Mouse (Mus musculus): ENCODE measurements at regions not wholly inside any gene's neighbourhood (a gene's known extent, or its start where the extent isn't known, plus 50 kb on each side); places are given as distances from the start of the nearest gene placed in this dataset.

GRCm38 (mm10) chr8:128559004-128559662 is 126.3 kb upstream of the Itgb1 start:
- DNase-seq (ENCODE audit: low read depth) = no peak
- no peak for TF ChIP-seq POLR2A (IDR thresholded peaks at IDR 0.05; ENCODE audit: borderline replicate concordance, extremely low read depth, insufficient read depth, insufficient read length, poor library complexity, severe bottlenecking)
- TF ChIP-seq CTCF (IDR thresholded peaks at IDR 0.05; ENCODE audit: borderline replicate concordance, extremely low read depth, insufficient read depth, insufficient read length) = no peak

GRCm38 (mm10) chr8:128560418-128560817 is 125.0 kb upstream of the Itgb1 start:
- TF ChIP-seq CTCF (IDR thresholded peaks at IDR 0.05; ENCODE audit: borderline replicate concordance, extremely low read depth, insufficient read depth, insufficient read length) = no peak
- no peak for TF ChIP-seq POLR2A (IDR thresholded peaks at IDR 0.05; ENCODE audit: borderline replicate concordance, extremely low read depth, insufficient read depth, insufficient read length, poor library complexity, severe bottlenecking)
- DNase-seq (ENCODE audit: low read depth) = no peak

GRCm38 (mm10) chr8:128561016-128561415 is 124.4 kb upstream of the Itgb1 start:
- DNase-seq (ENCODE audit: low read depth) = no peak
- TF ChIP-seq POLR2A (IDR thresholded peaks at IDR 0.05; ENCODE audit: borderline replicate concordance, extremely low read depth, insufficient read depth, insufficient read length, poor library complexity, severe bottlenecking) (no peak), CTCF (IDR thresholded peaks at IDR 0.05; ENCODE audit: borderline replicate concordance, extremely low read depth, insufficient read depth, insufficient read length) (no peak)

- no peak for TF ChIP-seq POLR2A (IDR thresholded peaks at IDR 0.05; ENCODE audit: borderline replicate concordance, extremely low read depth, insufficient read depth, insufficient read length, poor library complexity, severe bottlenecking)
- TF ChIP-seq CTCF (IDR thresholded peaks at IDR 0.05; ENCODE audit: borderline replicate concordance, extremely low read depth, insufficient read depth, insufficient read length) = no peak
- no peak for DNase-seq (ENCODE audit: low read depth)
Observed at GRCm38 (mm10) chr8:128562625-128563024, 122.8 kb upstream of the Itgb1 start.

GRCm38 (mm10) chr8:128563744-128564143 is 121.7 kb upstream of the Itgb1 start:
- no peak for TF ChIP-seq CTCF (IDR thresholded peaks at IDR 0.05; ENCODE audit: borderline replicate concordance, extremely low read depth, insufficient read depth, insufficient read length)
- TF ChIP-seq POLR2A (IDR thresholded peaks at IDR 0.05; ENCODE audit: borderline replicate concordance, extremely low read depth, insufficient read depth, insufficient read length, poor library complexity, severe bottlenecking) = no peak
- DNase-seq (ENCODE audit: low read depth) = no peak

GRCm38 (mm10) chr8:128572291-128572690 is 113.2 kb upstream of the Itgb1 start:
- no peak for DNase-seq (ENCODE audit: low read depth)
- no peak for TF ChIP-seq POLR2A (IDR thresholded peaks at IDR 0.05; ENCODE audit: borderline replicate concordance, extremely low read depth, insufficient read depth, insufficient read length, poor library complexity, severe bottlenecking)
- no peak for TF ChIP-seq CTCF (IDR thresholded peaks at IDR 0.05; ENCODE audit: borderline replicate concordance, extremely low read depth, insufficient read depth, insufficient read length)

GRCm38 (mm10) chr8:128594114-128594513 is 91.3 kb upstream of the Itgb1 start:
- no peak for DNase-seq (ENCODE audit: low read depth)

GRCm38 (mm10) chr8:128594780-128595179 is 90.7 kb upstream of the Itgb1 start:
- TF ChIP-seq CTCF (IDR thresholded peaks at IDR 0.05; ENCODE audit: borderline replicate concordance, extremely low read depth, insufficient read depth, insufficient read length) (no peak), POLR2A (IDR thresholded peaks at IDR 0.05; ENCODE audit: borderline replicate concordance, extremely low read depth, insufficient read depth, insufficient read length, poor library complexity, severe bottlenecking) (no peak)
- DNase-seq (ENCODE audit: low read depth) = peak; percentile 17

More at GRCm38 (mm10) chr8:128594114-128594513, 91.3 kb upstream of the Itgb1 start:
- TF ChIP-seq POLR2A (IDR thresholded peaks at IDR 0.05; ENCODE audit: borderline replicate concordance, extremely low read depth, insufficient read depth, insufficient read length, poor library complexity, severe bottlenecking) (no peak), CTCF (IDR thresholded peaks at IDR 0.05; ENCODE audit: borderline replicate concordance, extremely low read depth, insufficient read depth, insufficient read length) (no peak)

GRCm38 (mm10) chr8:128605588-128605987 is 79.9 kb upstream of the Itgb1 start:
- DNase-seq (ENCODE audit: low read depth) = no peak
- TF ChIP-seq CTCF (IDR thresholded peaks at IDR 0.05; ENCODE audit: borderline replicate concordance, extremely low read depth, insufficient read depth, insufficient read length) = no peak
- TF ChIP-seq POLR2A (IDR thresholded peaks at IDR 0.05; ENCODE audit: borderline replicate concordance, extremely low read depth, insufficient read depth, insufficient read length, poor library complexity, severe bottlenecking) = no peak

GRCm38 (mm10) chr8:128608876-128609275 is 76.6 kb upstream of the Itgb1 start:
- TF ChIP-seq POLR2A (IDR thresholded peaks at IDR 0.05; ENCODE audit: borderline replicate concordance, extremely low read depth, insufficient read depth, insufficient read length, poor library complexity, severe bottlenecking) (no peak), CTCF (IDR thresholded peaks at IDR 0.05; ENCODE audit: borderline replicate concordance, extremely low read depth, insufficient read depth, insufficient read length) (no peak)
- no peak for DNase-seq (ENCODE audit: low read depth)

- DNase-seq (ENCODE audit: low read depth) = no peak
- no peak for TF ChIP-seq CTCF (IDR thresholded peaks at IDR 0.05; ENCODE audit: borderline replicate concordance, extremely low read depth, insufficient read depth, insufficient read length)
Observed at GRCm38 (mm10) chr8:128612607-128613006, 72.8 kb upstream of the Itgb1 start.

- peak; percentile 11 for DNase-seq (ENCODE audit: low read depth)
- TF ChIP-seq CTCF (IDR thresholded peaks at IDR 0.05; ENCODE audit: borderline replicate concordance, extremely low read depth, insufficient read depth, insufficient read length) = no peak
- TF ChIP-seq POLR2A (IDR thresholded peaks at IDR 0.05; ENCODE audit: borderline replicate concordance, extremely low read depth, insufficient read depth, insufficient read length, poor library complexity, severe bottlenecking) = no peak
Observed at GRCm38 (mm10) chr8:128617854-128618253, 67.6 kb upstream of the Itgb1 start.
